Mouse (Mus musculus): Measurements from ENCODE around the gene 2210011C24Rik. TPM values are rescaled to one million over a fixed set of nuclear protein-coding genes. Genes with fewer than 3 reads are reported as not detected.
A peak's percentile ranks its signal among the peaks of the same experiment; 100 is the strongest.

The 2210011C24Rik gene
- total RNA-seq, 2 experiments from 2014 or later, result 0.62 to 1.4 TPM

GRCm38 (mm10) chr8:83972150-83973120 is 39.5 kb downstream of the 2210011C24Rik start, which contains the start of gene Prkaca:
Gene Prkaca, plus strand, starts transcription at chr8:83972993.
- peak; percentile 98 to 99 for DNase-seq
- intact Hi-C loops (cut with DNase I), result loop anchor here (2.0 kb wide), 1 partner anchor 24 kb away; the partner anchor contains the start of gene Samd1

GRCm38 (mm10) chr8:83971661-83972060 is 40.3 kb downstream of the 2210011C24Rik start:
- intact Hi-C loops (cut with DNase I), result loop anchor here (2.0 kb wide), 1 partner anchor 25 kb away; the partner anchor contains the start of gene Samd1

DNA sequence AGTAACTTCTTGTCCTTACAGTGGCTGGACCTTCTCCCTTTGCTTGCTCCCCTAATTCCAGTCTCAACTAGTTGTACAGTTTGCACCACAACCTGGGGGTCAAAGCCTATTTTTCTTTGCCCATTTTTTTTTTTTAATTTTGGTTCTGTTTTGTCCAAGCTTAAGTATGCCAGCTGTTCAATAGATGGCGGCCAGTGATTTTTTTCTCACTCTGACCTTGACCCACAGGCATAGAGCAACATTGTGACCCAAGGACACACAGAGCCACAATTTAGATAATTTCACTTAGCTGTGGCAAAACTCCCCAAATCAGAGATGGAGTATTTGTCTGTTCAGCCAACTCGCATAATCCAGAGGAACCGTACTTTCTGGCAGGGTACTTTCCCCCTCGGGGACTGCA is 40.9 kb downstream of the 2210011C24Rik start:
- intact Hi-C loops (cut with DNase I), result no loop called here
- no peak for DNase-seq

More at GRCm38 (mm10) chr8:83971661-83972060, 40.3 kb downstream of the 2210011C24Rik start:
- no peak for DNase-seq

DNA sequence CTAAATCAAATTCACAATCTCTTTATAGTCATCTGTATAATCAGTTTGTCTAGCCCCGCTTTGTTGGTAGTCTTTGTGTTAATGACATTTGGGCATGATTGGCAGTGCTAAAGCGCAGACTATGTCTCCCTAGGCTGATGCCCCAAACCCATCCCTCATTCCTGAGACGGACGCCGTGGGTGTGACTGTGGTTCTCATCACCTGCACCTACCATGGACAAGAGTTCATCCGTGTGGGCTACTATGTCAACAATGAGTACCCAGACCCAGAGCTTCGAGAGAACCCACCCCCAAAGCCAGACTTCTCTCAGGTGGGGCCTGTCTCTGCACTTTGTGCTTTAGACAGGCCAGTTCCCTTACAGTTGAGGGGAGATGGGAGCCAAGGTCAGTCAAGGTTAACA is 44.3 kb downstream of the 2210011C24Rik start:
- intact Hi-C loops (cut with DNase I), result no loop called here

DNA sequence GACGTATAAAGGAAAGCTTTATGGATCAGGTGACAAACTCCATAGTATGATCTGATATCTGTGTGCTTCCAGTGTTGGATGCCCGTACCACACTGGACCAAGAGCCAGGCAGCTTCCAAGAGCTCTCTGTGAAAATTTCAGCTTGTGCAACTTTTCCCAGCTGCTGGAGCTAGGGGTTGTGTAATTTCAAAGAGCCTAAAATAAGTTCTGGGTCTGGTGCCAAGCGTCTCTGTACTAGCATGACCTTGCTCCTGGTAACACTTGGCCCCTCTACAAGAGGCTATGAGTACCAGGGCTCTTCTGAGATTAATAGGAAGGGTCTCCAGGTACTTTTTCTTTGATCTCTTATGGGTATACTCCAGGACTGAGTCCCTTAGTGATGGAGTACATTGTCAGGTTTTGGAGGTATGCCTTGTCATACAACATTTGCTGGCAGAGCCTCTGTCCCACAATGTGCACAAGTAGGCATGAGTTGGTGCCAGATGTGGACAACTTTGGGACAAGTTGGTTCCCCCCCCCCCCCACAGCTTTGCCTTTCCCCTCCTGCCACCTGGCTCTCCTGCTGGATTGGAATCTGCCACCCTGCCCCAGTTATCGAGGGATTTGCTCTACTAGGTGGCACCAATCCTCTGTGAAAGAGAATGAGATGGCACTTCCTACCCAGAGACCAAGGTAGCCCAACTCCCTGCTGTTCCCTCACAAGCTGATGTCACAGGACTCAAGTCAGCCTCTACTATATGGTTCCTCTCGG is 47.8 kb downstream of the 2210011C24Rik start:
- intact Hi-C loops (cut with DNase I), result no loop called here
- DNase-seq, result peak; percentile 81 to 83

More for the DNA sequence above, 44.3 kb downstream of the 2210011C24Rik start:
- DNase-seq, result no peak

Small RNAs within 50 kb of the gene (microRNA-seq; reads per million reads assigned to microRNA genes)
- gene Mir1199 (1.2 to 3.8 reads per million in 2 experiments), gene Mir8111 (3.5 to 4.5 reads per million in 2 experiments)

Other genes with a start within 250 kb of the 2210011C24Rik start
- 10 to 100 TPM; 29.8 to 29.9 TPM for gene Adgrl1, start 112.1 kb downstream of the 2210011C24Rik start, total RNA-seq (2021)
- under 1 TPM; 0.20 to 0.22 TPM for gene Gm10644, start 57.0 kb downstream of the 2210011C24Rik start, total RNA-seq (2021)
- 1 to 10 TPM; 7.6 to 7.8 TPM for gene Asf1b, start 56.7 kb downstream of the 2210011C24Rik start, total RNA-seq (2021)
- 100 to 1,000 TPM; 398 to 429 TPM for gene Prkaca, start 39.2 kb downstream of the 2210011C24Rik start, total RNA-seq (2021)
- gene Samd1, start 14.5 kb downstream of the 2210011C24Rik start, total RNA-seq (2021), result 10 to 100 TPM; 30.6 to 39.0 TPM
- not detected for gene 1700067K01Rik, start 10.7 kb downstream of the 2210011C24Rik start, total RNA-seq (2021)
- under 1 TPM; 0.19 to 0.20 TPM for gene Palm3, start 9.3 kb upstream of the 2210011C24Rik start, total RNA-seq (2021)
- gene Il27ra, start 30.4 kb upstream of the 2210011C24Rik start, total RNA-seq (2021), result 1 to 10 TPM; 5.9 to 6.0 TPM
- gene Rln3, start 32.8 kb upstream of the 2210011C24Rik start, total RNA-seq (2021), result not detected
- gene Gm10643, start 53.0 kb upstream of the 2210011C24Rik start, total RNA-seq (2021), result 1 to 10 TPM; 3.3 to 4.3 TPM
- gene Rfx1, start 54.7 kb upstream of the 2210011C24Rik start, total RNA-seq (2021), result 10 to 100 TPM; 12.4 to 15.4 TPM
- gene Dcaf15, start 92.6 kb upstream of the 2210011C24Rik start, total RNA-seq (2021), result 10 to 100 TPM; 13.7 to 13.9 TPM
- gene Podnl1, start 113.8 kb upstream of the 2210011C24Rik start, total RNA-seq (2021), result under 1 TPM in 1 of 2 experiments, not detected in 1; 0.12 TPM
- gene Cc2d1a, start 135.8 kb upstream of the 2210011C24Rik start, total RNA-seq (2021), result 10 to 100 TPM; 13.3 to 14.1 TPM
- gene 4930432K21Rik, start 135.9 kb upstream of the 2210011C24Rik start, total RNA-seq (2021), result under 1 TPM; 0.22 to 0.32 TPM
- 1 to 10 TPM; 3.6 to 4.1 TPM for gene Nanos3, start 173.0 kb upstream of the 2210011C24Rik start, total RNA-seq (2021)
- 10 to 100 TPM; 10.5 to 11.3 TPM for gene Zswim4, start 224.9 kb upstream of the 2210011C24Rik start, total RNA-seq (2021)
- gene D8Ertd738e, start 237.5 kb upstream of the 2210011C24Rik start, total RNA-seq (2021), result 100 to 1,000 TPM; 222 to 230 TPM
- gene Mri1, start 245.2 kb upstream of the 2210011C24Rik start, total RNA-seq (2021), result 10 to 100 TPM; 15.5 to 16.0 TPM